21 mouse cellular contexts compared by ENCODE assay signal in genomic region chr5:53210481-53210880, GRCm38 (mm10). TPM values are rescaled to one million over a fixed set of nuclear protein-coding genes. Genes with fewer than 3 reads are reported as not detected.
DNase-seq lines count a peak whose midpoint lies in the region; ATAC-seq lines count a peak whose summit lies in the region.
"Had no signal": no experiment of that assay in that cellular context is flagged by ENCODE, and none has a peak within 500 bp of the region (broad histone marks: within the 10 kb centered on the region; RNA-seq: fewer than 3 reads in every experiment).

No protein-coding gene starts in this region.

- H3K9me3 ChIP-seq in forebrain, embryonic 12.5 days, result no peaks in the 10 kb centered on the region
- no peaks in the 10 kb centered on the region for H3K9me3 ChIP-seq in forebrain, embryonic 11.5 days (ENCODE audit: control insufficient read depth, low read length)
- no peaks in the 10 kb centered on the region for H3K9me3 ChIP-seq in kidney, embryonic 15.5 days (replicated peaks)
- H3K9me3 ChIP-seq: embryonic facial prominence, embryonic 15.5 days; megakaryocyte, embryonic 14.5 days had no signal

- peaks cover 30% of the 10 kb centered on the region for H3K27me3 ChIP-seq in forebrain, embryonic 12.5 days
- H3K27me3 ChIP-seq in forebrain, embryonic 11.5 days (ENCODE audit: control insufficient read depth, insufficient read depth, low read length), result peaks cover 8% of the 10 kb centered on the region; the same call in 1 of the 2 replicates
- H3K27me3 ChIP-seq in kidney, embryonic 15.5 days, result peaks cover 36% of the 10 kb centered on the region

- ATAC-seq in forebrain, embryonic 12.5 days (ENCODE audit: low FRiP score), result no peak
- ATAC-seq in forebrain, embryonic 11.5 days (replicated peaks; ENCODE audit: low FRiP score), result no peak
- ATAC-seq in kidney, embryonic 15.5 days (replicated peaks; ENCODE audit: low FRiP score), result no peak

- H3K4me2 ChIP-seq in forebrain, embryonic 12.5 days, result peak overlapping the region; percentile 26
- no peak overlapping the region for H3K4me2 ChIP-seq in forebrain, embryonic 11.5 days (ENCODE audit: low read depth, low read length, severe bottlenecking)
- peak overlapping the region; percentile 97; the same call in 1 of the 2 replicates for H3K4me2 ChIP-seq in kidney, embryonic 15.5 days
- H3K4me2 ChIP-seq: embryonic facial prominence, embryonic 15.5 days; heart, embryonic 11.5 days; liver, embryonic 11.5 days had no signal

- no peaks in the 10 kb centered on the region for H3K36me3 ChIP-seq in forebrain, embryonic 12.5 days (replicated peaks)
- no peaks in the 10 kb centered on the region for H3K36me3 ChIP-seq in forebrain, embryonic 11.5 days (ENCODE audit: control insufficient read depth, insufficient read depth, low read length)
- no peaks in the 10 kb centered on the region for H3K36me3 ChIP-seq in kidney, embryonic 15.5 days
- H3K36me3 ChIP-seq: embryonic facial prominence, embryonic 15.5 days had no signal

- DNase-seq in forebrain, embryonic 11.5 days (ENCODE audit: low spot score), result no peak
- no peak for DNase-seq in kidney, postnatal 10 days
- DNase-seq in retina, postnatal 1 day, result peak; percentile 26
- no peak for DNase-seq in retina, embryonic 14.5 days (ENCODE audit: low spot score)
- DNase-seq in urinary bladder, postnatal 25 days (ENCODE audit: low spot score), result no peak
- DNase-seq: adrenal gland, postnatal 25 days; B cell, adult 2 months; cerebellum, adult 18-20 months; heart, postnatal 10 days; kidney, adult 2 months; kidney, postnatal 25 days; left cerebral cortex, postnatal 4 days; lung, adult 18-20 months; right cerebral cortex, postnatal 25 days; thymus, postnatal 36 days had no signal

- no peak overlapping the region for H3K27ac ChIP-seq in forebrain, embryonic 12.5 days
- H3K27ac ChIP-seq in forebrain, embryonic 11.5 days (ENCODE audit: low read depth, low read length), result no peak overlapping the region
- H3K27ac ChIP-seq in kidney, embryonic 15.5 days, result 0 out of 2 replicates have a peak overlapping the region, but pooled peaks have one; percentile 47
- H3K27ac ChIP-seq: embryonic facial prominence, embryonic 15.5 days had no signal

- H3K4me3 ChIP-seq in forebrain, embryonic 12.5 days (replicated peaks), result no peak overlapping the region
- no peak overlapping the region for H3K4me3 ChIP-seq in forebrain, embryonic 11.5 days (ENCODE audit: low read depth, low read length)
- no peak overlapping the region for H3K4me3 ChIP-seq in kidney, embryonic 15.5 days (replicated peaks)
- H3K4me3 ChIP-seq: embryonic facial prominence, embryonic 15.5 days; megakaryocyte, embryonic 14.5 days had no signal

- no peak overlapping the region for H3K9ac ChIP-seq in forebrain, embryonic 12.5 days
- no peak overlapping the region for H3K9ac ChIP-seq in forebrain, embryonic 11.5 days (ENCODE audit: low read length)
- H3K9ac ChIP-seq in kidney, embryonic 15.5 days, result no peak overlapping the region
- H3K9ac ChIP-seq: embryonic facial prominence, embryonic 15.5 days had no signal

- WGBS in forebrain, embryonic 12.5 days, result 67% methylated on average over 4 of the region's 4 CpGs
- 81% methylated on average over 4 of the region's 4 CpGs for WGBS in forebrain, embryonic 11.5 days
- WGBS in kidney, embryonic 15.5 days, result 54% methylated on average over 4 of the region's 4 CpGs

- peaks cover 39% of the 10 kb centered on the region for H3K4me1 ChIP-seq in forebrain, embryonic 12.5 days
- H3K4me1 ChIP-seq in forebrain, embryonic 11.5 days (replicated peaks; ENCODE audit: control insufficient read depth, insufficient read depth, low read length), result peaks cover 8% of the 10 kb centered on the region
- peaks cover 64% of the 10 kb centered on the region for H3K4me1 ChIP-seq in kidney, embryonic 15.5 days

RNA-seq across cellular contexts. Expression of gene Sel1l3, which starts 3.2 kb away (rescaled TPM):
- 9.7 and 10.9 TPM in 2 replicates for polyA plus RNA-seq in forebrain, embryonic 12.5 days (2016; fragmentation: Nextera tagmentation; extraction: Ambion mirVana)
- polyA plus RNA-seq in forebrain, embryonic 11.5 days (2014; fragmentation: Nextera tagmentation; extraction: Ambion mirVana), result 9.1 and 10.4 TPM in 2 replicates
- 19.0 and 20.1 TPM in 2 replicates for polyA plus RNA-seq in kidney, embryonic 15.5 days (2015; fragmentation: Nextera tagmentation; extraction: Ambion mirVana)

RNA-seq across cellular contexts. Expression of gene Smim20, which starts 56.4 kb away (rescaled TPM):
- 58.2 and 59.1 TPM in 2 replicates for polyA plus RNA-seq in forebrain, embryonic 12.5 days (2016; fragmentation: Nextera tagmentation; extraction: Ambion mirVana)
- 71.3 and 75.4 TPM in 2 replicates for polyA plus RNA-seq in forebrain, embryonic 11.5 days (2014; fragmentation: Nextera tagmentation; extraction: Ambion mirVana)
- 82.0 and 82.7 TPM in 2 replicates for polyA plus RNA-seq in kidney, embryonic 15.5 days (2015; fragmentation: Nextera tagmentation; extraction: Ambion mirVana)
